Mouse (Mus musculus) forebrain, postnatal 0 days (tissue): Measurements from ENCODE around the gene Il34. TPM values are rescaled to one million over a fixed set of nuclear protein-coding genes. Genes with fewer than 3 reads are reported as not detected.

ENCODE experiments used
- ATAC-seq: fragments of 200-750 bp; cut with Nextera tagmentation; 2 replicates; pipeline ENCODE4 v1.8.0; 2017; ENCODE audit warnings: mild to moderate bottlenecking, moderate library complexity
- DNase-seq: peaks from one replicate; pipeline ENCODE4 v3.0.0-alpha.2; 2015
- H3K27ac ChIP-seq: fragments of 300-500 bp; sonication (generic); 2 replicates; pipeline ENCODE4 v1.5.1; 2014; ENCODE audit warnings: low read depth, mild to moderate bottlenecking, antibody characterized with exemption, low read length, moderate library complexity, mixed read lengths
- H3K27me3 ChIP-seq: fragments of 300-500 bp; sonication (generic); 2 replicates; pipeline ENCODE4 v1.6.1; 2014; ENCODE audit warnings: mild to moderate bottlenecking, low read length, mixed read lengths; ENCODE audit not compliant: insufficient read depth
- H3K36me3 ChIP-seq: fragments of 300-500 bp; sonication (generic); 2 replicates; pipeline ENCODE4 v1.6.1; 2014; ENCODE audit warnings: mild to moderate bottlenecking, moderate library complexity; ENCODE audit not compliant: insufficient read depth
- H3K4me1 ChIP-seq: fragments of 300-500 bp; sonication (generic); 2 replicates; pipeline ENCODE4 v1.6.1; 2014; ENCODE audit warnings: antibody characterized with exemption; ENCODE audit not compliant: insufficient read depth
- H3K4me2 ChIP-seq: fragments of 300-500 bp; sonication (generic); 2 replicates; pipeline ENCODE4 v1.6.1; 2014; ENCODE audit warnings: low read depth, mild to moderate bottlenecking, moderate library complexity
- H3K4me3 ChIP-seq: fragments of 300-500 bp; sonication (generic); 2 replicates; pipeline ENCODE4 v1.5.1; 2014; ENCODE audit warnings: low read depth, low read length, mixed read lengths
- H3K9ac ChIP-seq: fragments of 300-500 bp; sonication (generic); 2 replicates; pipeline ENCODE4 v1.6.1; 2014; ENCODE audit warnings: mild to moderate bottlenecking
- H3K9me3 ChIP-seq: fragments of 300-500 bp; sonication (generic); 2 replicates; pipeline ENCODE4 v1.6.1; 2016; ENCODE audit warnings: low read length
- CTCF ChIP-seq: sonication (generic); IDR thresholded peaks from 2 replicates; pipeline ENCODE4 v1.5.1; 2016; ENCODE audit warnings: antibody characterized with exemption, control low read depth, low read depth
- WGBS: fragments of 180-500 bp; shearing (Covaris S2); extraction: QIAGEN DNeasy Blood & Tissue Kit; methylation state at CpG from one replicate; pipeline ENCODE4 v1.1.7; 2014; 5-methylcytosine and 5-hydroxymethylcytosine counted together
- polyA plus RNA-seq: library from polyadenylated mRNA; unstranded; fragments of >200 nt; fragmentation: Nextera tagmentation; extraction: Ambion mirVana; gene quantifications from 2 replicates; pipeline ENCODE4 v1.2.1, GENCODE M21; 2015
- total RNA-seq: library from RNA; depleted of rRNA; stranded (reverse); fragments of >200 nt; gene quantifications from 2 replicates; pipeline ENCODE4 v1.2.3, GENCODE M21; 2014

Gene Il34
- total and polyA plus RNA-seq, 2 experiments from 2014 or later = 8.8 to 11.1 TPM

- H3K4me2 ChIP-seq = no peak overlapping the region
- ATAC-seq (no peak), DNase-seq (no peak)
- H3K36me3 ChIP-seq = peaks cover 38% of the 10 kb centered on the region
- TF ChIP-seq CTCF = no peak
- H3K27ac ChIP-seq = no peak overlapping the region
- WGBS = 80% methylated on average over 15 of the region's 15 CpGs
- no peak overlapping the region for H3K4me3 ChIP-seq
- H3K9me3 ChIP-seq = no peaks in the 10 kb centered on the region
- no peaks in the 10 kb centered on the region for H3K4me1 ChIP-seq
- no peaks in the 10 kb centered on the region for H3K27me3 ChIP-seq
- H3K9ac ChIP-seq = no peak overlapping the region
Observed at GRCm38 (mm10) chr8:110741816-110742451, 63.8 kb downstream of the Il34 start.

- Histone ChIP-seq H3K36me3 (peaks cover 49% of the 10 kb centered on the region), H3K4me1 (no peaks in the 10 kb centered on the region), H3K9me3 (no peaks in the 10 kb centered on the region), H3K27me3 (no peaks in the 10 kb centered on the region), H3K27ac (no peak overlapping the region), H3K9ac (no peak overlapping the region), H3K4me3 (no peak overlapping the region), H3K4me2 (no peak overlapping the region)
- no peak for DNase-seq
- ATAC-seq = no peak
- 87% methylated on average over 5 of the region's 5 CpGs for WGBS
- TF ChIP-seq CTCF = no peak
Observed at GRCm38 (mm10) chr8:110740629-110741175, 65.0 kb downstream of the Il34 start.

GRCm38 (mm10) chr8:110738591-110739195, 67.0 kb downstream of the Il34 start:
- Histone ChIP-seq H3K4me2 (no peak overlapping the region), H3K4me3 (no peak overlapping the region), H3K27ac (no peak overlapping the region), H3K36me3 (peaks cover 65% of the 10 kb centered on the region), H3K9me3 (no peaks in the 10 kb centered on the region), H3K27me3 (no peaks in the 10 kb centered on the region), H3K9ac (no peak overlapping the region), H3K4me1 (no peaks in the 10 kb centered on the region)
- TF ChIP-seq CTCF = no peak
- 92% methylated on average over 34 of the region's 35 CpGs for WGBS
- no peak for DNase-seq
- ATAC-seq = no peak

GRCm38 (mm10) chr8:110733036-110733435, 72.7 kb downstream of the Il34 start:
- Histone ChIP-seq H3K4me1 (no peaks in the 10 kb centered on the region), H3K9me3 (no peaks in the 10 kb centered on the region), H3K27me3 (no peaks in the 10 kb centered on the region), H3K36me3 (peaks cover 93% of the 10 kb centered on the region), H3K27ac (no peak overlapping the region), H3K4me3 (no peak overlapping the region), H3K9ac (no peak overlapping the region), H3K4me2 (no peak overlapping the region)
- WGBS = 79% methylated on average over 8 of the region's 8 CpGs
- ATAC-seq (no peak), DNase-seq (no peak)
- TF ChIP-seq CTCF = no peak

GRCm38 (mm10) chr8:110731346-110731859, 74.3 kb downstream of the Il34 start:
- 82% methylated on average over 8 of the region's 8 CpGs for WGBS

GRCm38 (mm10) chr8:110726893-110727292, 78.8 kb downstream of the Il34 start:
- no peaks in the 10 kb centered on the region for H3K27me3 ChIP-seq
- H3K36me3 ChIP-seq = peaks cover 63% of the 10 kb centered on the region
- peaks cover 14% of the 10 kb centered on the region for H3K4me1 ChIP-seq
- peak; percentile 96 for TF ChIP-seq CTCF
- H3K9ac ChIP-seq = no peak overlapping the region
- ATAC-seq = peak; percentile 49
- no peak overlapping the region for H3K4me2 ChIP-seq
- WGBS = 3% methylated on average over 18 of the region's 18 CpGs
- DNase-seq = peak; percentile 86
- H3K27ac ChIP-seq = peak overlapping the region; percentile 40
- no peaks in the 10 kb centered on the region for H3K9me3 ChIP-seq
- no peak overlapping the region for H3K4me3 ChIP-seq

More at GRCm38 (mm10) chr8:110731346-110731859, 74.3 kb downstream of the Il34 start:
- Histone ChIP-seq H3K4me3 (no peak overlapping the region), H3K27ac (no peak overlapping the region), H3K36me3 (peaks cover 93% of the 10 kb centered on the region), H3K27me3 (no peaks in the 10 kb centered on the region), H3K9ac (no peak overlapping the region), H3K4me1 (no peaks in the 10 kb centered on the region), H3K9me3 (no peaks in the 10 kb centered on the region), H3K4me2 (no peak overlapping the region)
- ATAC-seq (no peak), DNase-seq (no peak)
- no peak for TF ChIP-seq CTCF
